Mouse (Mus musculus): ENCODE data around the gene Oaz1. TPM values are rescaled to one million over a fixed set of nuclear protein-coding genes. Genes with fewer than 3 reads are reported as not detected.

Oaz1 gene
- polyA plus RNA-seq, 1 experiment, result 1,349 TPM

- Histone ChIP-seq H3K27me3 (ENCODE audit: control insufficient read depth, insufficient read depth, insufficient read length) (no peaks in the 10 kb centered on the region), H3ac (ENCODE audit: control insufficient read depth, insufficient read length) (no peak overlapping the region), H3K36me3 (ENCODE audit: control insufficient read depth, insufficient read depth) (no peaks in the 10 kb centered on the region), H3K4me3 (no peak overlapping the region), H3K79me2 (ENCODE audit: control insufficient read depth, insufficient read depth) (peaks cover 24% of the 10 kb centered on the region), H3K4me2 (ENCODE audit: low read depth) (no peak overlapping the region)
- TF ChIP-seq SRF (IDR thresholded peaks at IDR 0.05; ENCODE audit: control insufficient read depth, insufficient read length, low read depth) (no peak), MYOD1 (IDR thresholded peaks at IDR 0.05; ENCODE audit: control insufficient read depth in 1 of 3, insufficient read length in 2 of 3, low read depth in 2 of 3) (no peak), MYOG (IDR thresholded peaks at IDR 0.05; ENCODE audit: control insufficient read depth in 1 of 3, insufficient read depth in 1 of 3, insufficient read length in 2 of 3, low read depth in 2 of 3) (no peak), MAX (IDR thresholded peaks at IDR 0.05; ENCODE audit: low read depth) (no peak), TCF12 (IDR thresholded peaks at IDR 0.05; ENCODE audit: insufficient read depth, poor library complexity, severe bottlenecking) (no peak), POLR2AphosphoS2 (IDR thresholded peaks at IDR 0.05; ENCODE audit: insufficient read length, low read depth) (no peak), REST (IDR thresholded peaks at IDR 0.05; ENCODE audit: insufficient read depth, insufficient read length) (no peak), CEBPB (IDR thresholded peaks at IDR 0.05; ENCODE audit: insufficient read depth, poor library complexity, severe bottlenecking) (no peak), USF1 (IDR thresholded peaks at IDR 0.05; ENCODE audit: low read depth) (no peak), TCF3 (IDR thresholded peaks at IDR 0.05; ENCODE audit: insufficient read length, low read depth) (no peak), POLR2A (IDR thresholded peaks at IDR 0.05; ENCODE audit: insufficient read length, low read depth) (no peak), E2F4 (IDR thresholded peaks at IDR 0.05; ENCODE audit: insufficient read depth) (no peak)
Measured at GRCm38 (mm10) chr10:80858350-80858935, 32.0 kb downstream of the Oaz1 start.

- Histone ChIP-seq H3K36me3 (ENCODE audit: control insufficient read depth, insufficient read depth) (no peaks in the 10 kb centered on the region), H3K27me3 (ENCODE audit: control insufficient read depth, insufficient read depth, insufficient read length) (no peaks in the 10 kb centered on the region), H3K79me2 (ENCODE audit: control insufficient read depth, insufficient read depth) (peaks cover 2% of the 10 kb centered on the region), H3ac (ENCODE audit: control insufficient read depth, insufficient read length) (no peak overlapping the region), H3K4me2 (ENCODE audit: low read depth) (no peak overlapping the region), H3K4me3 (no peak overlapping the region)
- TF ChIP-seq POLR2AphosphoS2 (IDR thresholded peaks at IDR 0.05; ENCODE audit: insufficient read length, low read depth) (no peak), TCF12 (IDR thresholded peaks at IDR 0.05; ENCODE audit: insufficient read depth, poor library complexity, severe bottlenecking) (no peak), MAX (IDR thresholded peaks at IDR 0.05; ENCODE audit: low read depth) (no peak), CEBPB (IDR thresholded peaks at IDR 0.05; ENCODE audit: insufficient read depth, poor library complexity, severe bottlenecking) (no peak), MYOG (IDR thresholded peaks at IDR 0.05; ENCODE audit: control insufficient read depth in 1 of 3, insufficient read depth in 1 of 3, insufficient read length in 2 of 3, low read depth in 2 of 3) (no peak), TCF3 (IDR thresholded peaks at IDR 0.05; ENCODE audit: insufficient read length, low read depth) (no peak), MYOD1 (IDR thresholded peaks at IDR 0.05; ENCODE audit: control insufficient read depth in 1 of 3, insufficient read length in 2 of 3, low read depth in 2 of 3) (no peak), USF1 (IDR thresholded peaks at IDR 0.05; ENCODE audit: low read depth) (no peak), SRF (IDR thresholded peaks at IDR 0.05; ENCODE audit: control insufficient read depth, insufficient read length, low read depth) (no peak), POLR2A (IDR thresholded peaks at IDR 0.05; ENCODE audit: insufficient read length, low read depth) (no peak), E2F4 (IDR thresholded peaks at IDR 0.05; ENCODE audit: insufficient read depth) (no peak), REST (IDR thresholded peaks at IDR 0.05; ENCODE audit: insufficient read depth, insufficient read length) (no peak)
Measured at GRCm38 (mm10) chr10:80862305-80862704, 35.8 kb downstream of the Oaz1 start.

GRCm38 (mm10) chr10:80864446-80864845 is 38.0 kb downstream of the Oaz1 start:
- Histone ChIP-seq H3K27me3 (ENCODE audit: control insufficient read depth, insufficient read depth, insufficient read length) (no peaks in the 10 kb centered on the region), H3K4me3 (no peak overlapping the region), H3K4me2 (ENCODE audit: low read depth) (no peak overlapping the region), H3ac (ENCODE audit: control insufficient read depth, insufficient read length) (no peak overlapping the region), H3K79me2 (ENCODE audit: control insufficient read depth, insufficient read depth) (no peaks in the 10 kb centered on the region), H3K36me3 (ENCODE audit: control insufficient read depth, insufficient read depth) (no peaks in the 10 kb centered on the region)
- TF ChIP-seq TCF3 (IDR thresholded peaks at IDR 0.05; ENCODE audit: insufficient read length, low read depth), result no peak
- no peak for TF ChIP-seq CEBPB (IDR thresholded peaks at IDR 0.05; ENCODE audit: insufficient read depth, poor library complexity, severe bottlenecking)
- TF ChIP-seq TCF12 (IDR thresholded peaks at IDR 0.05; ENCODE audit: insufficient read depth, poor library complexity, severe bottlenecking), result no peak
- TF ChIP-seq MYOG (IDR thresholded peaks at IDR 0.05; ENCODE audit: control insufficient read depth in 1 of 3, insufficient read depth in 1 of 3, insufficient read length in 2 of 3, low read depth in 2 of 3), result no peak
- TF ChIP-seq E2F4 (IDR thresholded peaks at IDR 0.05; ENCODE audit: insufficient read depth), result no peak
- no peak for TF ChIP-seq MAX (IDR thresholded peaks at IDR 0.05; ENCODE audit: low read depth)
- TF ChIP-seq USF1 (IDR thresholded peaks at IDR 0.05; ENCODE audit: low read depth), result no peak
- no peak for TF ChIP-seq REST (IDR thresholded peaks at IDR 0.05; ENCODE audit: insufficient read depth, insufficient read length)
- TF ChIP-seq POLR2AphosphoS2 (IDR thresholded peaks at IDR 0.05; ENCODE audit: insufficient read length, low read depth), result no peak
- no peak for TF ChIP-seq POLR2A (IDR thresholded peaks at IDR 0.05; ENCODE audit: insufficient read length, low read depth)
- TF ChIP-seq MYOD1 (IDR thresholded peaks at IDR 0.05; ENCODE audit: control insufficient read depth in 1 of 3, insufficient read length in 2 of 3, low read depth in 2 of 3), result no peak
- TF ChIP-seq SRF (IDR thresholded peaks at IDR 0.05; ENCODE audit: control insufficient read depth, insufficient read length, low read depth), result no peak

- no peak overlapping the region for H3K4me2 ChIP-seq (ENCODE audit: low read depth)
- H3K27me3 ChIP-seq (ENCODE audit: control insufficient read depth, insufficient read depth, insufficient read length), result peaks cover 12% of the 10 kb centered on the region
- no peak overlapping the region for H3K4me3 ChIP-seq
- no peak overlapping the region for H3ac ChIP-seq (ENCODE audit: control insufficient read depth, insufficient read length)
- no peaks in the 10 kb centered on the region for H3K36me3 ChIP-seq (ENCODE audit: control insufficient read depth, insufficient read depth)
- no peaks in the 10 kb centered on the region for H3K79me2 ChIP-seq (ENCODE audit: control insufficient read depth, insufficient read depth)
- TF ChIP-seq USF1 (IDR thresholded peaks at IDR 0.05; ENCODE audit: low read depth) (no peak), POLR2AphosphoS2 (IDR thresholded peaks at IDR 0.05; ENCODE audit: insufficient read length, low read depth) (no peak)
Measured at GRCm38 (mm10) chr10:80870993-80871392, 44.5 kb downstream of the Oaz1 start.

GRCm38 (mm10) chr10:80871581-80871980 is 45.1 kb downstream of the Oaz1 start, which contains the start of gene Tmprss9:
TSS of gene Tmprss9 (plus strand) at chr10:80871848.
- H3K36me3 ChIP-seq (ENCODE audit: control insufficient read depth, insufficient read depth), result no peaks in the 10 kb centered on the region
- H3K27me3 ChIP-seq (ENCODE audit: control insufficient read depth, insufficient read depth, insufficient read length), result peaks cover 12% of the 10 kb centered on the region
- no peak within 1 kb of the TSS for H3K4me2 ChIP-seq (ENCODE audit: low read depth)
- TF ChIP-seq USF1 (IDR thresholded peaks at IDR 0.05; ENCODE audit: low read depth), result no peak
- no peak for TF ChIP-seq POLR2AphosphoS2 (IDR thresholded peaks at IDR 0.05; ENCODE audit: insufficient read length, low read depth)
- no peak for TF ChIP-seq TCF12 (IDR thresholded peaks at IDR 0.05; ENCODE audit: insufficient read depth, poor library complexity, severe bottlenecking)
- no peak for TF ChIP-seq SRF (IDR thresholded peaks at IDR 0.05; ENCODE audit: control insufficient read depth, insufficient read length, low read depth)
- TF ChIP-seq MYOD1 (IDR thresholded peaks at IDR 0.05; ENCODE audit: control insufficient read depth in 1 of 3, insufficient read length in 2 of 3, low read depth in 2 of 3), result no peak
- no peak for TF ChIP-seq REST (IDR thresholded peaks at IDR 0.05; ENCODE audit: insufficient read depth, insufficient read length)
- TF ChIP-seq POLR2A (IDR thresholded peaks at IDR 0.05; ENCODE audit: insufficient read length, low read depth), result no peak
- no peak for TF ChIP-seq MYOG (IDR thresholded peaks at IDR 0.05; ENCODE audit: control insufficient read depth in 1 of 3, insufficient read depth in 1 of 3, insufficient read length in 2 of 3, low read depth in 2 of 3)
- TF ChIP-seq TCF3 (IDR thresholded peaks at IDR 0.05; ENCODE audit: insufficient read length, low read depth), result no peak
- no peak for TF ChIP-seq MAX (IDR thresholded peaks at IDR 0.05; ENCODE audit: low read depth)
- no peak for TF ChIP-seq E2F4 (IDR thresholded peaks at IDR 0.05; ENCODE audit: insufficient read depth)
- TF ChIP-seq CEBPB (IDR thresholded peaks at IDR 0.05; ENCODE audit: insufficient read depth, poor library complexity, severe bottlenecking), result no peak
- no peak within 1 kb of the TSS for H3ac ChIP-seq (ENCODE audit: control insufficient read depth, insufficient read length)
- no peak within 1 kb of the TSS for H3K4me3 ChIP-seq
- no peaks in the 10 kb centered on the region for H3K79me2 ChIP-seq (ENCODE audit: control insufficient read depth, insufficient read depth)

Data from myocyte (in vitro differentiated cells).